8 mouse cellular contexts compared by ENCODE assay signal in the genomic region with DNA sequence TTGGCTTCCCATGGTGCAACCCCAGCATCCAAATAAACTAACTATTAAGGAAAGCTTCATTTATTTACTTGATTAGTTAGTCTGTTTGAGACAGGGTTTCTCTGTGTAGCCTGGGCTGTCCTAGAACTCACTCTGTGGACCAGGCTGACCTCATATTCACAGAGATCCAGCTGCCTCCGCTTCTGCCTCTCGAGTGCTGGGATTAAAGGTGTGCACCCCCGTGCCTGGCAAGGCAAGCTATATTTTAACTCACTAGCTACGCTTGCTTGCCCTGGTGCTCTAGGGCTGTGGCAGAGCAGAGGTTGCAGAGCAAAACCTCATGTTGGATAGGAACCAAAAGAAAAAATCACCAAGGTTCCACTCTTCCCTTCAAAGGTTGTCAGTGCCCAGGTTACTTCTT. TPM values are rescaled to one million over a fixed set of nuclear protein-coding genes. Genes with fewer than 3 reads are reported as not detected.
A peak's percentile ranks its signal among the peaks of the same experiment; 100 is the strongest.
DNase-seq lines count a peak whose midpoint lies in the region; ATAC-seq and TF ChIP-seq lines count a peak whose summit lies in the region.
"Had no signal": no experiment of that assay in that cellular context is flagged by ENCODE, and none has a peak within 500 bp of the region (broad histone marks: within the 10 kb centered on the region; RNA-seq: fewer than 3 reads in every experiment).

No protein-coding gene starts in this region.

- H3K9me3 ChIP-seq in CH12.LX (replicated peaks; ENCODE audit: low read length) (no peaks in the 10 kb centered on the region), MEL (replicated peaks; ENCODE audit: insufficient read depth, low read length) (no peaks in the 10 kb centered on the region)
- no peaks in the 10 kb centered on the region for H3K9me3 ChIP-seq in intestine, embryonic 14.5 days (ENCODE audit: control insufficient read depth, low read length)
- H3K9me3 ChIP-seq in liver, embryonic 14.5 days (ENCODE audit: control insufficient read depth, low read length), result no peaks in the 10 kb centered on the region

- no peaks in the 10 kb centered on the region for H3K27me3 ChIP-seq in CH12.LX (replicated peaks)
- no peaks in the 10 kb centered on the region; a peak in 1 of 4 replicates for H3K27me3 ChIP-seq in MEL (ENCODE audit: control insufficient read depth in 1 of 2, insufficient read depth in 2 of 2, low read length in 2 of 2)
- no peaks in the 10 kb centered on the region for H3K27me3 ChIP-seq in intestine, embryonic 14.5 days (replicated peaks; ENCODE audit: control insufficient read depth, insufficient read depth, low read length)
- H3K27me3 ChIP-seq in liver, embryonic 14.5 days (ENCODE audit: control insufficient read depth, insufficient read depth, low read length), result no peaks in the 10 kb centered on the region

- H3K4me2 ChIP-seq in CH12.LX (ENCODE audit: insufficient read depth, low read depth, poor library complexity, severe bottlenecking), result peak overlapping the region; percentile 77
- H3K4me2 ChIP-seq in intestine, embryonic 14.5 days (ENCODE audit: low read length), result peak overlapping the region; percentile 65
- peak overlapping the region; percentile 64 for H3K4me2 ChIP-seq in liver, embryonic 14.5 days (ENCODE audit: low read depth)

- no peak for ATAC-seq in intestine, embryonic 14.5 days (replicated peaks; ENCODE audit: low FRiP score, low TSS enrichment, low read depth)
- no peak for ATAC-seq in liver, embryonic 14.5 days (ENCODE audit: insufficient read depth)
- no peak for ATAC-seq in granulocyte monocyte progenitor cell, adult 5-6 weeks (replicated peaks; ENCODE audit: poor library complexity, severe bottlenecking)

- H3K27ac ChIP-seq in CH12.LX (ENCODE audit: insufficient read depth, low read depth) (no peak overlapping the region), MEL (ENCODE audit: control insufficient read depth, low read depth, low read length) (no peak overlapping the region)
- H3K27ac ChIP-seq in intestine, embryonic 14.5 days (ENCODE audit: low read depth), result no peak overlapping the region
- no peak overlapping the region for H3K27ac ChIP-seq in liver, embryonic 14.5 days

- WGBS in intestine, embryonic 14.5 days, result 48% methylated on average over 4 of the region's 4 CpGs
- WGBS in liver, embryonic 14.5 days (ENCODE audit: insufficient replicate concordance), result 54% methylated on average over 4 of the region's 4 CpGs

- H3K79me2 ChIP-seq in CH12.LX (replicated peaks; ENCODE audit: control insufficient read depth, extremely low read depth, insufficient read depth, poor library complexity, severe bottlenecking) (no peaks in the 10 kb centered on the region), MEL (ENCODE audit: control insufficient read depth, insufficient read depth, low read length, poor library complexity) (no peaks in the 10 kb centered on the region)

- H3K9ac ChIP-seq in CH12.LX (ENCODE audit: insufficient read depth, low read depth), result peak overlapping the region; percentile 93
- peak overlapping the region; percentile 59; the same call in 1 of the 2 replicates for H3K9ac ChIP-seq in MEL (ENCODE audit: control insufficient read depth, low read depth, low read length, poor library complexity, severe bottlenecking)
- H3K9ac ChIP-seq in intestine, embryonic 14.5 days (ENCODE audit: low read length), result peak overlapping the region; percentile 47; the same call in 1 of the 2 replicates
- H3K9ac ChIP-seq in liver, embryonic 14.5 days (replicated peaks), result peak overlapping the region; percentile 28

- TF ChIP-seq CTCF in CH12.LX (conservative IDR thresholded peaks at IDR 0.05 in 1 of 2, IDR thresholded peaks at IDR 0.05 in 1 of 2; ENCODE audit: low read depth in 2 of 2, low read length in 2 of 2), result no peak
- TF ChIP-seq CTCF in MEL (IDR thresholded peaks at IDR 0.05 in 2 of 3, conservative IDR thresholded peaks at IDR 0.05 in 1 of 3; ENCODE audit: control insufficient read depth in 1 of 3, insufficient read depth in 1 of 3, low read depth in 2 of 3, low read length in 3 of 3, poor library complexity in 1 of 3, severe bottlenecking in 1 of 3), result no peak
- TF ChIP-seq CTCF in liver, embryonic 14.5 days (IDR thresholded peaks at IDR 0.05; ENCODE audit: low read depth), result no peak

- DNase-seq in CH12.LX (ENCODE audit: extremely low read depth) (no peak), MEL (ENCODE audit: low read depth, low spot score) (no peak)
- no peak for DNase-seq in intestine, embryonic 14.5 days (ENCODE audit: low spot score)
- no peak for DNase-seq in liver, embryonic 14.5 days (ENCODE audit: low read depth in 3 of 3, low spot score in 3 of 3)
- DNase-seq in frontal cortex, postnatal 36 days (ENCODE audit: low spot score in 2 of 2), result no peak
- no peak for DNase-seq in ovary, adult 18-20 months (ENCODE audit: low spot score)
- DNase-seq: layer of hippocampus, adult 9-11 months had no signal

- TF ChIP-seq EP300 in CH12.LX (IDR thresholded peaks at IDR 0.05; ENCODE audit: low read length), result no peak
- TF ChIP-seq EP300 in MEL (IDR thresholded peaks at IDR 0.05; ENCODE audit: low read depth in 1 of 2, low read length in 2 of 2), result no peak
- no peak for TF ChIP-seq EP300 in liver, embryonic 14.5 days (IDR thresholded peaks at IDR 0.05; ENCODE audit: low read depth)

- H3K4me3 ChIP-seq in CH12.LX (replicated peaks in 1 of 3; ENCODE audit: low read depth in 2 of 3, low read length in 2 of 3, poor library complexity in 1 of 3) (peak overlapping the region in 2 of 3 experiments; percentile 56 to 75), MEL (ENCODE audit: control insufficient read depth in 1 of 2, insufficient read depth in 1 of 2, low read depth in 2 of 2, low read length in 2 of 2) (peak overlapping the region in 1 of 2 experiments; percentile 80; a peak in 2 of 4 replicates)
- H3K4me3 ChIP-seq in intestine, embryonic 14.5 days (ENCODE audit: low read depth, low read length), result peak overlapping the region; percentile 40
- H3K4me3 ChIP-seq in liver, embryonic 14.5 days (ENCODE audit: insufficient read depth in 1 of 2, low read depth in 2 of 2, low read length in 2 of 2), result peak overlapping the region in 1 of 2 experiments; percentile 45; a peak in 2 of 4 replicates

- dilution Hi-C loops in CH12.LX (cut with MboI; ENCODE audit: extremely low pct_ligation_motif_present, extremely low pct_unique_long_range_greater_than_20kb, low sequenced_read_pairs), result no loop called here

- TF ChIP-seq POLR2A in CH12.LX (IDR thresholded peaks at IDR 0.05; ENCODE audit: low read depth, low read length) (no peak), MEL (IDR thresholded peaks at IDR 0.05; ENCODE audit: control insufficient read depth in 1 of 2, insufficient read depth in 1 of 2, low read depth in 1 of 2, low read length in 2 of 2, poor library complexity in 1 of 2) (no peak)

- TF ChIP-seq RAD21 in CH12.LX (IDR thresholded peaks at IDR 0.05; ENCODE audit: low read depth, low read length) (no peak), MEL (IDR thresholded peaks at IDR 0.05; ENCODE audit: low read depth, low read length) (no peak)

- H3K4me1 ChIP-seq in CH12.LX (ENCODE audit: control insufficient read depth in 1 of 2, insufficient read depth in 2 of 2) (peaks cover 0 to 19% of the 10 kb centered on the region in 2 experiments; a peak in 2 of 4 replicates), MEL (ENCODE audit: control insufficient read depth in 1 of 2, insufficient read depth in 2 of 2, low read length in 2 of 2) (peaks cover 0 to 11% of the 10 kb centered on the region in 2 experiments; a peak in 1 of 4 replicates)
- H3K4me1 ChIP-seq in intestine, embryonic 14.5 days (replicated peaks; ENCODE audit: control insufficient read depth, insufficient read depth, low read length), result peaks cover 4% of the 10 kb centered on the region; the same call in 1 of the 2 replicates
- H3K4me1 ChIP-seq in liver, embryonic 14.5 days (replicated peaks; ENCODE audit: control insufficient read depth in 2 of 2, insufficient read depth in 2 of 2, low read length in 1 of 2), result peaks cover 0 to 2% of the 10 kb centered on the region in 2 experiments; a peak in 2 of 4 replicates

- H3K36me3 ChIP-seq in CH12.LX (replicated peaks in 1 of 2; ENCODE audit: control insufficient read depth in 1 of 2, insufficient read depth in 1 of 2, low read length in 1 of 2) (peaks cover 0 to 28% of the 10 kb centered on the region in 2 experiments), MEL (ENCODE audit: control insufficient read depth in 1 of 2, insufficient read depth in 2 of 2, low read length in 2 of 2) (peaks cover 0 to 9% of the 10 kb centered on the region in 2 experiments; a peak in 1 of 4 replicates)
- H3K36me3 ChIP-seq in intestine, embryonic 14.5 days (ENCODE audit: control insufficient read depth, insufficient read depth, low read length), result no peaks in the 10 kb centered on the region
- H3K36me3 ChIP-seq in liver, embryonic 14.5 days (replicated peaks; ENCODE audit: control insufficient read depth, insufficient read depth, low read depth), result no peaks in the 10 kb centered on the region

- in situ Hi-C loops in CH12.LX (cut with MboI; ENCODE audit: low pct_ligation_motif_present, low pct_unique_long_range_greater_than_20kb, low sequenced_read_pairs), result no loop called here

RNA-seq across cellular contexts. Expression of gene Odf4, which starts 13.6 kb away (rescaled TPM):
- total RNA-seq in CH12.LX (2012; rRNA removed) (not detected in 2 replicates), CH12.LX (2014; rRNA removed) (not detected in 2 replicates), MEL (2012; rRNA removed) (not detected in 2 replicates)
- polyA plus RNA-seq in CH12.LX (2012; ENCODE audit: insufficient read length, low read depth) (not detected in 2 replicates), MEL (2012; ENCODE audit: insufficient read depth in 1 of 2, insufficient read length in 2 of 2, low read depth in 1 of 2, low replicate concordance in 2 of 2, missing spikeins in 1 of 2) (not detected)
- polyA plus RNA-seq in intestine, embryonic 14.5 days (2014; fragmentation: Nextera tagmentation; extraction: Ambion mirVana), result 0.22 TPM in 1 of 2 replicates, not detected in the other
- polyA plus RNA-seq in liver, embryonic 14.5 days (2012; rRNA removed), result not detected in 2 replicates
- not detected in 2 replicates for polyA plus RNA-seq in liver, embryonic 14.5 days (2014; fragmentation: Nextera tagmentation; extraction: Ambion mirVana)
- not detected in 2 replicates for total RNA-seq in granulocyte monocyte progenitor cell, adult 5-6 weeks (2014; fragmentation: Nextera tagmentation)
- total RNA-seq in granulocyte monocyte progenitor cell, adult 5-6 weeks (2017), result not detected in 2 replicates

RNA-seq across cellular contexts. Expression of gene Arhgef15, which starts 16.8 kb away (rescaled TPM):
- total RNA-seq in CH12.LX (2012; rRNA removed), result 0.04 TPM in 1 of 2 replicates, not detected in the other
- total RNA-seq in CH12.LX (2014; rRNA removed), result not detected in 2 replicates
- polyA plus RNA-seq in CH12.LX (2012; ENCODE audit: insufficient read length, low read depth), result 0.12 TPM in 1 of 2 replicates, not detected in the other
- 0.23 TPM in 1 of 2 replicates, not detected in the other for total RNA-seq in MEL (2012; rRNA removed)
- polyA plus RNA-seq in MEL (2012; ENCODE audit: insufficient read depth in 1 of 2, insufficient read length in 2 of 2, low read depth in 1 of 2, low replicate concordance in 2 of 2, missing spikeins in 1 of 2), result under 1 TPM in 1 of 2 experiments, not detected in 1; 0.74 TPM
- 9.6 and 9.9 TPM in 2 replicates for polyA plus RNA-seq in intestine, embryonic 14.5 days (2014; fragmentation: Nextera tagmentation; extraction: Ambion mirVana)
- polyA plus RNA-seq in liver, embryonic 14.5 days (2012; rRNA removed), result 1.4 and 3.5 TPM in 2 replicates
- 0.89 and 1.2 TPM in 2 replicates for polyA plus RNA-seq in liver, embryonic 14.5 days (2014; fragmentation: Nextera tagmentation; extraction: Ambion mirVana)
- total RNA-seq in granulocyte monocyte progenitor cell, adult 5-6 weeks (2014; fragmentation: Nextera tagmentation), result 0.30 TPM in 1 of 2 replicates, not detected in the other
- 0.04 and 0.05 TPM in 2 replicates for total RNA-seq in granulocyte monocyte progenitor cell, adult 5-6 weeks (2017)

RNA-seq across cellular contexts. Expression of gene Slc25a35, which starts 27.4 kb away (rescaled TPM):
- total RNA-seq in CH12.LX (2012; rRNA removed), result 1.6 and 3.9 TPM in 2 replicates
- not detected in 2 replicates for total RNA-seq in CH12.LX (2014; rRNA removed)
- polyA plus RNA-seq in CH12.LX (2012; ENCODE audit: insufficient read length, low read depth), result 0.83 and 1.0 TPM in 2 replicates
- total RNA-seq in MEL (2012; rRNA removed), result 3.3 and 4.9 TPM in 2 replicates
- polyA plus RNA-seq in MEL (2012; ENCODE audit: insufficient read depth in 1 of 2, insufficient read length in 2 of 2, low read depth in 1 of 2, low replicate concordance in 2 of 2, missing spikeins in 1 of 2), result 1 to 10 TPM in 1 of 2 experiments, not detected in 1; 3.3 TPM
- polyA plus RNA-seq in intestine, embryonic 14.5 days (2014; fragmentation: Nextera tagmentation; extraction: Ambion mirVana), result 3.0 and 3.2 TPM in 2 replicates
- 0.58 and 0.59 TPM in 2 replicates for polyA plus RNA-seq in liver, embryonic 14.5 days (2012; rRNA removed)
- polyA plus RNA-seq in liver, embryonic 14.5 days (2014; fragmentation: Nextera tagmentation; extraction: Ambion mirVana), result 0.13 and 0.51 TPM in 2 replicates
- 3.5 and 5.6 TPM in 2 replicates for total RNA-seq in granulocyte monocyte progenitor cell, adult 5-6 weeks (2014; fragmentation: Nextera tagmentation)
- total RNA-seq in granulocyte monocyte progenitor cell, adult 5-6 weeks (2017), result 0.47 and 1.1 TPM in 2 replicates

RNA-seq across cellular contexts. Expression of gene Rangrf, which starts 34.5 kb away (rescaled TPM):
- total RNA-seq in CH12.LX (2012; rRNA removed) (106 and 160 TPM in 2 replicates), CH12.LX (2014; rRNA removed) (154 and 158 TPM in 2 replicates), MEL (2012; rRNA removed) (182 and 207 TPM in 2 replicates)
- polyA plus RNA-seq in CH12.LX (2012; ENCODE audit: insufficient read length, low read depth) (95.5 and 111 TPM in 2 replicates), MEL (2012; ENCODE audit: insufficient read depth in 1 of 2, insufficient read length in 2 of 2, low read depth in 1 of 2, low replicate concordance in 2 of 2, missing spikeins in 1 of 2) (100 to 1,000 TPM in 1 of 2 experiments, not detected in 1; 159 TPM)
- polyA plus RNA-seq in intestine, embryonic 14.5 days (2014; fragmentation: Nextera tagmentation; extraction: Ambion mirVana), result 67.3 and 72.7 TPM in 2 replicates
- polyA plus RNA-seq in liver, embryonic 14.5 days (2012; rRNA removed), result 20.5 and 23.0 TPM in 2 replicates
- 29.2 and 31.2 TPM in 2 replicates for polyA plus RNA-seq in liver, embryonic 14.5 days (2014; fragmentation: Nextera tagmentation; extraction: Ambion mirVana)
- 87.2 and 120 TPM in 2 replicates for total RNA-seq in granulocyte monocyte progenitor cell, adult 5-6 weeks (2014; fragmentation: Nextera tagmentation)
- total RNA-seq in granulocyte monocyte progenitor cell, adult 5-6 weeks (2017), result 47.6 and 56.5 TPM in 2 replicates

RNA-seq across cellular contexts. Expression of gene Rpl26, which starts 39.1 kb away (rescaled TPM):
- 6,137 and 6,551 TPM in 2 replicates for total RNA-seq in CH12.LX (2012; rRNA removed)
- 6,202 and 6,508 TPM in 2 replicates for total RNA-seq in CH12.LX (2014; rRNA removed)
- polyA plus RNA-seq in CH12.LX (2012; ENCODE audit: insufficient read length, low read depth), result 3,408 and 4,622 TPM in 2 replicates
- total RNA-seq in MEL (2012; rRNA removed), result 5,179 and 5,512 TPM in 2 replicates
- 1,000 to 10,000 TPM in 1 of 2 experiments, not detected in 1; 3,167 TPM for polyA plus RNA-seq in MEL (2012; ENCODE audit: insufficient read depth in 1 of 2, insufficient read length in 2 of 2, low read depth in 1 of 2, low replicate concordance in 2 of 2, missing spikeins in 1 of 2)
- 1,271 and 1,334 TPM in 2 replicates for polyA plus RNA-seq in intestine, embryonic 14.5 days (2014; fragmentation: Nextera tagmentation; extraction: Ambion mirVana)
- polyA plus RNA-seq in liver, embryonic 14.5 days (2012; rRNA removed), result 1,827 and 1,859 TPM in 2 replicates
- polyA plus RNA-seq in liver, embryonic 14.5 days (2014; fragmentation: Nextera tagmentation; extraction: Ambion mirVana), result 829 and 850 TPM in 2 replicates
- total RNA-seq in granulocyte monocyte progenitor cell, adult 5-6 weeks (2014; fragmentation: Nextera tagmentation), result 5,141 and 5,287 TPM in 2 replicates
- 5,847 and 6,613 TPM in 2 replicates for total RNA-seq in granulocyte monocyte progenitor cell, adult 5-6 weeks (2017)

Comparison
In these comparisons a context has a peak if more than half of its experiments do, and no peak if none do; other contexts are left out.
1. H3K9ac ChIP-seq: peak in every context shown above with its lines; median percentile 93 in CH12.LX; 59 in MEL; 47 in intestine, embryonic 14.5 days; 28 in liver, embryonic 14.5 days.
2. Of the 35 proteins assayed by ChIP-seq in both MEL and CH12.LX: peak only in MEL: TBP; only in CH12.LX: none; in both: none; in neither: 34.